Mouse (Mus musculus): ENCODE data around the gene Obscn.

DNA sequence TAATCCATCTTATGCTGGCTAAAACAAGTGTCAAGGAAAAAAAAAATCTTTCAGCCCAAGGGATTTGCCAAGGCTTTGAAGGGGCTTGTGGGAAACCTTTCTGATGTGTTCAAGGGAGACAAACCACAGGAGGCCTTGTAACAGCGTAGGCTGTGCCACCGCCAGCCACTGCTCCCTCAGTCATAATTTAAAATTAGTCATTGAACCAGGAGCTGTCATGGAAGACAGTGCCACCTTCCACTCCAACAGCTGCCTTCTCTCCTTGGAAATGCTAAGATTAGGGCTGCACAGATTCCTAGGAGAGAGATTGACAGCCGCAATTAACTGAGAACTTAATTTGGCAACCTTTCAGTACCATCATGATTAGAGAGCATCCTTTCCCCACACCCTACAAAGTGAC lies 13.1 kb upstream of the Obscn start:
- TF ChIP-seq CTCF (IDR thresholded peaks at IDR 0.05; ENCODE audit: low read depth), result no peak
- TF ChIP-seq EP300 (IDR thresholded peaks at IDR 0.05; ENCODE audit: low read depth), result no peak

Data from heart, postnatal 0 days (tissue).